Mouse (Mus musculus): ENCODE results near the gene Tmem132c. TPM values are rescaled to one million over a fixed set of nuclear protein-coding genes. Genes with fewer than 3 reads are reported as not detected.

The Tmem132c gene
- polyA plus RNA-seq, 1 experiment from 2014 or later = 0.93 TPM

DNA sequence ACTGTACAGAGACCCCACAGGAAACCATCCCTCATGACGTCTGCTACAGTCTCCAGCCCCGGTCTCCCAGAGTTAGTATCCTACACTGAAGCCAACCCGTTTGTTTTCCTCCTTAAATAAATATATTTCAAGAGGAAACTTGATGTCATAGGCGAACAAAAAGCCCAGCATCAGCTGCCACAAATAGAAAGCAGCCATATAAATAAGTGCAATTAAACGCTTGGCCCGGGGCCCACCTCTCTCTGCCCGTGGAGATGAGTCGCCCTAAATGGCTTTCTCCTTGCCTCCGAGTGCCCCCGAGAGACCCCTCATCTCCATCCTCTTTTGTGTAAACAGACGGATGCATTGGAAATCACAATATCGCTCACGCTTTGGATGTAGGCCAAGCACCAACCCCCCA is 247.1 kb downstream of the Tmem132c start:
- ATAC-seq (replicated peaks; ENCODE audit: extremely low read depth, insufficient read depth, low FRiP score) = no peak
- Histone ChIP-seq H3K27ac (ENCODE audit: low read length) (no peak overlapping the region), H3K4me1 (ENCODE audit: control insufficient read depth, insufficient read depth, low read length) (peaks cover 6% of the 10 kb centered on the region), H3K4me2 (ENCODE audit: low read depth, low read length) (no peak overlapping the region), H3K9ac (ENCODE audit: low read length) (no peak overlapping the region), H3K27me3 (ENCODE audit: control insufficient read depth, insufficient read depth, low read length) (no peaks in the 10 kb centered on the region), H3K4me3 (ENCODE audit: low read length) (no peak overlapping the region), H3K36me3 (ENCODE audit: control insufficient read depth, insufficient read depth) (no peaks in the 10 kb centered on the region), H3K9me3 (replicated peaks; ENCODE audit: control insufficient read depth, low read length) (peaks cover 4% of the 10 kb centered on the region)
- 70% methylated on average over 13 of the region's 13 CpGs for WGBS

DNA sequence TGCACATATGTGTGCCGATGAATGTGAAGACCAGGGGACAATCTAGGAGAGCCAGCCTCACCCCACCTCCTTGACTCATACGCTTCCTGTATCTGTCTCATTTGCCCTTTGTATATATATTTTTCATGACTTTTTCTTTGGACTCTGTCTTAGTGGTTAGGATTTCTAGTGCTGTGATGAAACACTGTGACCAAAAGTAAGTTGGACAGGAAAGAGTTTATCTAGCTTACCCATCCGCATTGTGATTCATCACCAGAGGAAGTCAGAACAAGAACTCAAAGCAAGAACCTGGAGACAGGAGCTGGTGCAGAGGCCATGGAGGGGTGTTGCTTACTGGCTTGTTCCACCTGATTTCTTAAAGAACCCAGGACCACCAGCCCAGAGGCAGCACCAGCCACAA is 250.1 kb downstream of the Tmem132c start:
- Histone ChIP-seq H3K27ac (ENCODE audit: low read length) (no peak overlapping the region), H3K9me3 (replicated peaks; ENCODE audit: control insufficient read depth, low read length) (peaks cover 4% of the 10 kb centered on the region), H3K9ac (ENCODE audit: low read length) (no peak overlapping the region), H3K27me3 (ENCODE audit: control insufficient read depth, insufficient read depth, low read length) (no peaks in the 10 kb centered on the region), H3K36me3 (ENCODE audit: control insufficient read depth, insufficient read depth) (no peaks in the 10 kb centered on the region), H3K4me2 (ENCODE audit: low read depth, low read length) (no peak overlapping the region), H3K4me3 (ENCODE audit: low read length) (no peak overlapping the region), H3K4me1 (ENCODE audit: control insufficient read depth, insufficient read depth, low read length) (no peaks in the 10 kb centered on the region)
- WGBS = 79% methylated on average over 3 of the region's 3 CpGs
- no peak for ATAC-seq (replicated peaks; ENCODE audit: extremely low read depth, insufficient read depth, low FRiP score)

GRCm38 (mm10) chr5:127496895-127497294 is 255.3 kb downstream of the Tmem132c start:
- Histone ChIP-seq H3K27me3 (ENCODE audit: control insufficient read depth, insufficient read depth, low read length) (no peaks in the 10 kb centered on the region), H3K9me3 (replicated peaks; ENCODE audit: control insufficient read depth, low read length) (no peaks in the 10 kb centered on the region; the same call in 1 of the 2 replicates), H3K4me1 (ENCODE audit: control insufficient read depth, insufficient read depth, low read length) (no peaks in the 10 kb centered on the region), H3K36me3 (ENCODE audit: control insufficient read depth, insufficient read depth) (no peaks in the 10 kb centered on the region), H3K9ac (ENCODE audit: low read length) (no peak overlapping the region), H3K4me2 (ENCODE audit: low read depth, low read length) (no peak overlapping the region), H3K4me3 (ENCODE audit: low read length) (no peak overlapping the region), H3K27ac (ENCODE audit: low read length) (no peak overlapping the region)
- WGBS = 49% methylated on average over 7 of the region's 7 CpGs
- ATAC-seq (replicated peaks; ENCODE audit: extremely low read depth, insufficient read depth, low FRiP score) = no peak

DNA sequence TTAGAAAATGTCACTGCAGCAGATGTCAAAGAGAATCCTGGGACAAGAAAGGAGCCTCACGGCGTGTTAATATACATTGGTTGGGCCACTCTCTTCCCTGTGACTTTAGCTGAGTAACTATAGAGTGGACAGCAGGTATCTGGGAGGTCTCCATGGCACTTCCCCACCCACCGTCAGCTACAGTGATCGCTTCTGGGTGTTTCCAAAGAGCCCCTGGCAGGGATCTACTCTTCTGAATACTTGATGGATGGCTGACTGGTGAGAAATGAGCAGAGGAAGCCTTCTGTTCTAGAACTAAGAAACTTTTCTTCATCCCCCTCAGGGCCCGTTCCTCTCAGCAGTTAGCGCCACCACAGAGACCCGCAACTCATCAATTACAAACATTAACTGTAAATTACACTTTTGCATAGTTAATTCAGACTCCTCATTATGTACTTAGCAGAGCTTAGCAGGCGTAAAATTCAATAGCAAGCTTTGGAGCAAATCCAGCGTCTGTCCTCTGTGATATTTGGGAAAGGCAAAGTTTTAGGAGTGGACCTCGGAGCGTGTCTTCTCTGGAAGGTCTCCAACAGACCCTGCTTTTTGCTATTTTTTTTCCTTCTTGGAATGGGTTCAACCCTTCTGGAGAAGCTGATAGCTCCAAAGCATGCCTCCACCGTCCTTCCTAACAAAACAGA is 257.7 kb downstream of the Tmem132c start:
- H3K4me3 ChIP-seq (ENCODE audit: low read length) = no peak overlapping the region
- H3K9ac ChIP-seq (ENCODE audit: low read length) = no peak overlapping the region
- no peak overlapping the region for H3K4me2 ChIP-seq (ENCODE audit: low read depth, low read length)
- WGBS = 62% methylated on average over 12 of the region's 12 CpGs
- no peaks in the 10 kb centered on the region for H3K4me1 ChIP-seq (ENCODE audit: control insufficient read depth, insufficient read depth, low read length)
- no peak overlapping the region for H3K27ac ChIP-seq (ENCODE audit: low read length)
- no peaks in the 10 kb centered on the region for H3K36me3 ChIP-seq (ENCODE audit: control insufficient read depth, insufficient read depth)
- no peak for ATAC-seq (replicated peaks; ENCODE audit: extremely low read depth, insufficient read depth, low FRiP score)
- H3K9me3 ChIP-seq (replicated peaks; ENCODE audit: control insufficient read depth, low read length) = no peaks in the 10 kb centered on the region; the same call in none of the 2 replicates
- H3K27me3 ChIP-seq (ENCODE audit: control insufficient read depth, insufficient read depth, low read length) = no peaks in the 10 kb centered on the region

DNA sequence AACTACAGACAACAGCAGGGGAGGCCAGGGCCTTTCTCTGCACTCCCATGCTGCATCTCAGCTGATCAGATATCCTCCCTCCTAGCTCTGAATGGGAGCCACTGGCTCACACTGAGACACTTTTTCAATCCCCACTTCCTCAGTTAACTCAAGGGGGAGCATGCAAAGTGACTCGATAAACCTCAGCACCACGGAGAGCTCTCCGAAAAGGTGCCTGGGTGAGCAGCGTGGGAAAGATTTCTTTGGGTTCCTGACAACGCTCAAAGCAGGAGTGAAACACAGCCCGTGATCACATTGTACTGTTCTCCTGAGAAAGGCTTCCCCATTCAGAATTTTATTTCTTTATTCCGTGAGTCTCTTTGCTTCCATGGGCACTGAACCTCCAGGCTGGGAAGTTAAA is 261.2 kb downstream of the Tmem132c start:
- no peak for ATAC-seq (replicated peaks; ENCODE audit: extremely low read depth, insufficient read depth, low FRiP score)

DNA sequence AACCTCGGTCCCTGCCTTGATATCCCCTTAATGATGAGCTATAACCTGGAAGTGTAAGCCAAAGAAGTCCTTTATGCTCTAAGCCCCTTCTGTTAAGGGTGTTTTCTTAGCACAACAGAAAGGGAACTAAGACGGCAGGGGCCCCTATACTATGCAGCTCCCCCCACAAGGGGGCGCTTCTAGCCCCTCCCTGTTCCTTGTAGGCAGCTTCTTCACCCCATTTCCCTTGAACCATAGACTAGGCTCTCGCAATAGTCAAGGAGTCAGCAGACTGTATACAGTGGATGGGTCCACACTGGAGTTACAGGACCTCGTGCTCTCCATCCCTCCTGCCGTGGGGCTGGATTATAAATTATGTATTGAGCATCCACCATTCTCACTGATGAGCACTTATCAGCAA is 264.1 kb downstream of the Tmem132c start:
- no peak overlapping the region for H3K9ac ChIP-seq (ENCODE audit: low read length)
- 73% methylated on average over 6 of the region's 6 CpGs for WGBS
- no peak overlapping the region for H3K27ac ChIP-seq (ENCODE audit: low read length)
- no peaks in the 10 kb centered on the region for H3K36me3 ChIP-seq (ENCODE audit: control insufficient read depth, insufficient read depth)
- no peaks in the 10 kb centered on the region for H3K27me3 ChIP-seq (ENCODE audit: control insufficient read depth, insufficient read depth, low read length)
- no peaks in the 10 kb centered on the region; the same call in none of the 2 replicates for H3K9me3 ChIP-seq (replicated peaks; ENCODE audit: control insufficient read depth, low read length)
- no peak for ATAC-seq (replicated peaks; ENCODE audit: extremely low read depth, insufficient read depth, low FRiP score)
- H3K4me1 ChIP-seq (ENCODE audit: control insufficient read depth, insufficient read depth, low read length) = no peaks in the 10 kb centered on the region
- H3K4me3 ChIP-seq (ENCODE audit: low read length) = no peak overlapping the region
- no peak overlapping the region for H3K4me2 ChIP-seq (ENCODE audit: low read depth, low read length)

More for the DNA sequence above, 261.2 kb downstream of the Tmem132c start:
- 12% methylated on average over 7 of the region's 7 CpGs for WGBS
- no peak overlapping the region for H3K4me3 ChIP-seq (ENCODE audit: low read length)
- no peak overlapping the region for H3K9ac ChIP-seq (ENCODE audit: low read length)
- no peaks in the 10 kb centered on the region for H3K4me1 ChIP-seq (ENCODE audit: control insufficient read depth, insufficient read depth, low read length)
- H3K27me3 ChIP-seq (ENCODE audit: control insufficient read depth, insufficient read depth, low read length) = no peaks in the 10 kb centered on the region
- H3K36me3 ChIP-seq (ENCODE audit: control insufficient read depth, insufficient read depth) = no peaks in the 10 kb centered on the region
- H3K27ac ChIP-seq (ENCODE audit: low read length) = no peak overlapping the region
- H3K4me2 ChIP-seq (ENCODE audit: low read depth, low read length) = no peak overlapping the region
- H3K9me3 ChIP-seq (replicated peaks; ENCODE audit: control insufficient read depth, low read length) = no peaks in the 10 kb centered on the region; the same call in none of the 2 replicates

DNA sequence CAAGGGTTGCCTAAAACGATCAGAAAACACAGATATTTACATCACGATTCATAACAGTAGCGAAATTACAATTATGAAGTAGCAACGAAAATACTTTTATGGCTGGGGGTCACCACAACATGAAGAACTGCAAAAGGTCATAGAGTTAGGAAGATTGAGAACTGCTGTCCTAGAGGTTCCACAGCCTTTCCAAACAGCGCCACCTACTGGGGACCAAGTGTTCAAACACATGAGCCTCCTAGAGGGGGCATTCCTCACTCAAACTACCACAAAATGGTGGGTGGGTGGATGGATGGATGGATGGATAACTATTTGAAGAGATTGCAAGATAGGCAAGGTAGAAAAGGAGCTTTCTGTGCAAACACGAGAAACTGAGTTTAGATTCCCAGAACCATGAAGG is 270.0 kb downstream of the Tmem132c start:
- WGBS = 75% methylated on average over 6 of the region's 6 CpGs
- ATAC-seq (replicated peaks; ENCODE audit: extremely low read depth, insufficient read depth, low FRiP score) = no peak

DNA sequence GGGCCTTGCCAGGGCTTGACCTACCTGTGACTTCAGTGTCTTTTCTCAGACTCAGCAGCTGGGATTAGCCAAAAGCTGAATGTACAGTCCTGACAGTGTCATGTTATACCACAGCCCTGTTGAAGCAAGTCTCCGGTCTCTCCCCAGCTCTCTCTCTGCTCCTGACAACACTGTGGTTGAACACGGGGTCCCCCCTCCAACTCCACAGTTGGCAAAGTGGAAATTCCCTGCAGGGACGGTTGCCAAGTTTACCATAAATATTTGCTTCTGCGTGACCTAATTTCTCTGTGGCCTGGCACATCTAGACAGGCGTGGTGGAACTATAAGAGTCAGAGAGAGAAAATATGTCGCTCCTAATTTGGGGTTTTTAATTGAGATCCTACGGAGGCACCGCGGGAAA is 274.4 kb downstream of the Tmem132c start:
- no peak for ATAC-seq (replicated peaks; ENCODE audit: extremely low read depth, insufficient read depth, low FRiP score)
- no peaks in the 10 kb centered on the region for H3K36me3 ChIP-seq (ENCODE audit: control insufficient read depth, insufficient read depth)
- H3K4me2 ChIP-seq (ENCODE audit: low read depth, low read length) = no peak overlapping the region
- H3K9me3 ChIP-seq (replicated peaks; ENCODE audit: control insufficient read depth, low read length) = no peaks in the 10 kb centered on the region
- H3K9ac ChIP-seq (ENCODE audit: low read length) = no peak overlapping the region
- H3K4me3 ChIP-seq (ENCODE audit: low read length) = no peak overlapping the region
- 81% methylated on average over 9 of the region's 9 CpGs for WGBS
- H3K4me1 ChIP-seq (ENCODE audit: control insufficient read depth, insufficient read depth, low read length) = no peaks in the 10 kb centered on the region
- H3K27me3 ChIP-seq (ENCODE audit: control insufficient read depth, insufficient read depth, low read length) = no peaks in the 10 kb centered on the region
- no peak overlapping the region for H3K27ac ChIP-seq (ENCODE audit: low read length)

More for the DNA sequence above, 270.0 kb downstream of the Tmem132c start:
- no peaks in the 10 kb centered on the region for H3K27me3 ChIP-seq (ENCODE audit: control insufficient read depth, insufficient read depth, low read length)
- H3K4me1 ChIP-seq (ENCODE audit: control insufficient read depth, insufficient read depth, low read length) = no peaks in the 10 kb centered on the region
- H3K36me3 ChIP-seq (ENCODE audit: control insufficient read depth, insufficient read depth) = no peaks in the 10 kb centered on the region
- no peak overlapping the region for H3K27ac ChIP-seq (ENCODE audit: low read length)
- no peak overlapping the region for H3K9ac ChIP-seq (ENCODE audit: low read length)
- no peak overlapping the region for H3K4me2 ChIP-seq (ENCODE audit: low read depth, low read length)
- H3K4me3 ChIP-seq (ENCODE audit: low read length) = no peak overlapping the region
- H3K9me3 ChIP-seq (replicated peaks; ENCODE audit: control insufficient read depth, low read length) = no peaks in the 10 kb centered on the region

GRCm38 (mm10) chr5:127522744-127523476 is 281.3 kb downstream of the Tmem132c start:
- H3K4me2 ChIP-seq (ENCODE audit: low read depth, low read length) = no peak overlapping the region
- no peak overlapping the region for H3K9ac ChIP-seq (ENCODE audit: low read length)
- no peak overlapping the region for H3K4me3 ChIP-seq (ENCODE audit: low read length)
- no peaks in the 10 kb centered on the region for H3K27me3 ChIP-seq (ENCODE audit: control insufficient read depth, insufficient read depth, low read length)
- no peaks in the 10 kb centered on the region for H3K4me1 ChIP-seq (ENCODE audit: control insufficient read depth, insufficient read depth, low read length)
- H3K27ac ChIP-seq (ENCODE audit: low read length) = no peak overlapping the region
- no peaks in the 10 kb centered on the region for H3K9me3 ChIP-seq (replicated peaks; ENCODE audit: control insufficient read depth, low read length)
- WGBS = 56% methylated on average over 9 of the region's 9 CpGs
- H3K36me3 ChIP-seq (ENCODE audit: control insufficient read depth, insufficient read depth) = no peaks in the 10 kb centered on the region
- no peak for ATAC-seq (replicated peaks; ENCODE audit: extremely low read depth, insufficient read depth, low FRiP score)

All from heart, embryonic 16.5 days (tissue).